Mouse (Mus musculus) heart, embryonic 13.5 days (tissue): ENCODE measurements around the gene Axin1. TPM values are rescaled to one million over a fixed set of nuclear protein-coding genes. Genes with fewer than 3 reads are reported as not detected.
"Not testable (repeated sequence)": the region's sequence is repeated elsewhere in the genome, so short reads cannot be mapped to it uniquely, and the experiment has no call there.

Experiments
- ATAC-seq: fragments of 200-750 bp; cut with Nextera tagmentation; 2 replicates; pipeline ENCODE4 v1.8.0; 2017; ENCODE audit warnings: moderate TSS enrichment; ENCODE audit not compliant: insufficient number of reproducible peaks, low FRiP score, low TSS enrichment; ENCODE audit errors: extremely low read depth
- H3K27ac ChIP-seq: fragments of 300-500 bp; sonication (generic); replicated peaks from 2 replicates; pipeline ENCODE4 v1.5.1; 2015; ENCODE audit warnings: moderate library complexity, mild to moderate bottlenecking, inconsistent platforms
- H3K27me3 ChIP-seq: fragments of 300-500 bp; sonication (generic); replicated peaks from 2 replicates; pipeline ENCODE4 v1.6.1; 2015; ENCODE audit warnings: mild to moderate bottlenecking, inconsistent platforms
- H3K36me3 ChIP-seq: fragments of 300-500 bp; sonication (generic); 2 replicates; pipeline ENCODE4 v1.6.1; 2015; ENCODE audit warnings: mild to moderate bottlenecking, inconsistent platforms
- H3K4me1 ChIP-seq: fragments of 300-500 bp; sonication (generic); 2 replicates; pipeline ENCODE4 v1.6.1; 2015; ENCODE audit warnings: inconsistent platforms
- H3K4me2 ChIP-seq: fragments of 300-500 bp; sonication (generic); 2 replicates; pipeline ENCODE4 v1.6.1; 2015; ENCODE audit warnings: inconsistent platforms, mild to moderate bottlenecking, moderate library complexity
- H3K4me3 ChIP-seq: fragments of 300-500 bp; sonication (generic); 2 replicates; pipeline ENCODE4 v1.5.1; 2015; ENCODE audit warnings: moderate library complexity, mild to moderate bottlenecking, inconsistent platforms
- H3K9ac ChIP-seq: fragments of 300-500 bp; sonication (generic); 2 replicates; pipeline ENCODE4 v1.6.1; 2015; ENCODE audit warnings: inconsistent platforms, mild to moderate bottlenecking, moderate library complexity
- H3K9me3 ChIP-seq: fragments of 300-500 bp; sonication (generic); 2 replicates; pipeline ENCODE4 v1.6.1; 2016; ENCODE audit warnings: inconsistent platforms
- WGBS: fragments of 180-500 bp; shearing (Covaris S2); methylation state at CpG from one replicate; pipeline ENCODE4 v1.1.7; 2015; ENCODE audit warnings: mixed read lengths; 5-methylcytosine and 5-hydroxymethylcytosine counted together
- polyA plus RNA-seq: library from polyadenylated mRNA; unstranded; fragments of >200 nt; fragmentation: Nextera tagmentation; extraction: Ambion mirVana; gene quantifications from 2 replicates; pipeline ENCODE4 v1.2.1, GENCODE M21; 2015

Gene Axin1
- 4.1 and 4.4 TPM in 2 replicates for polyA plus RNA-seq

GRCm38 (mm10) chr17:26138239-26138836, at the start of gene Axin1:
TSS of gene Axin1 (plus strand) at chr17:26138688.
- H3K27ac ChIP-seq: peak within 1 kb of the TSS; percentile 98
- WGBS: under 1% methylated on average over 42 of the region's 42 CpGs
- H3K36me3 ChIP-seq: peaks cover 11% of the 10 kb centered on the region
- H3K4me3 ChIP-seq: peak within 1 kb of the TSS; percentile 96
- peak; percentile 92 for ATAC-seq
- H3K27me3 ChIP-seq: no peaks in the 10 kb centered on the region
- peaks cover 38% of the 10 kb centered on the region for H3K4me1 ChIP-seq
- peak within 1 kb of the TSS; percentile 99 for H3K9ac ChIP-seq
- H3K9me3 ChIP-seq: no peaks in the 10 kb centered on the region
- H3K4me2 ChIP-seq: peak within 1 kb of the TSS; percentile 94

GRCm38 (mm10) chr17:26089905-26090632, 48.4 kb upstream of the Axin1 start, which contains the start of gene Decr2:
TSS of gene Decr2 (minus strand) at chr17:26090337.
- under 1% methylated on average over 32 of the region's 32 CpGs for WGBS
- peak; percentile 69; the same call in 1 of the 2 replicates for ATAC-seq

GRCm38 (mm10) chr17:26094531-26095110, 43.9 kb upstream of the Axin1 start:
- no peak for ATAC-seq
- peak overlapping the region; percentile 37 for H3K27ac ChIP-seq
- peaks cover 20% of the 10 kb centered on the region for H3K36me3 ChIP-seq
- H3K4me1 ChIP-seq: peaks cover 16% of the 10 kb centered on the region
- H3K4me2 ChIP-seq: peak overlapping the region; percentile 80
- H3K9ac ChIP-seq: peak overlapping the region; percentile 81
- WGBS: 29% methylated on average over 9 of the region's 9 CpGs
- H3K27me3 ChIP-seq: no peaks in the 10 kb centered on the region
- no peaks in the 10 kb centered on the region for H3K9me3 ChIP-seq
- H3K4me3 ChIP-seq: peak overlapping the region; percentile 64

More at GRCm38 (mm10) chr17:26089905-26090632, 48.4 kb upstream of the Axin1 start, which contains the start of gene Decr2:
- H3K4me3 ChIP-seq: peak within 1 kb of the TSS; percentile 64
- H3K9ac ChIP-seq: peak within 1 kb of the TSS; percentile 88
- no peaks in the 10 kb centered on the region for H3K27me3 ChIP-seq
- peaks cover 35% of the 10 kb centered on the region for H3K36me3 ChIP-seq
- H3K9me3 ChIP-seq: no peaks in the 10 kb centered on the region
- peak within 1 kb of the TSS; percentile 81 for H3K27ac ChIP-seq
- peaks cover 20% of the 10 kb centered on the region for H3K4me1 ChIP-seq
- H3K4me2 ChIP-seq: peak within 1 kb of the TSS; percentile 89

GRCm38 (mm10) chr17:26095121-26095740, 43.3 kb upstream of the Axin1 start, which contains the start of gene Nme4:
TSS of gene Nme4 (minus strand) at chr17:26095602.
- Histone ChIP-seq H3K4me2 (peak within 1 kb of the TSS; percentile 80), H3K36me3 (peaks cover 20% of the 10 kb centered on the region), H3K27ac (peak within 1 kb of the TSS; percentile 37), H3K4me3 (peak within 1 kb of the TSS; percentile 64), H3K9ac (peak within 1 kb of the TSS; percentile 81), H3K4me1 (peaks cover 13% of the 10 kb centered on the region), H3K27me3 (no peaks in the 10 kb centered on the region), H3K9me3 (no peaks in the 10 kb centered on the region)
- ATAC-seq: 0 out of 2 replicates have a peak, but pooled peaks have one; percentile 47
- WGBS: 2% methylated on average over 47 of the region's 47 CpGs

- no peak overlapping the region for H3K4me2 ChIP-seq
- no peak overlapping the region for H3K4me3 ChIP-seq
- WGBS: 78% methylated on average over 7 of the region's 7 CpGs
- H3K4me1 ChIP-seq: peaks cover 13% of the 10 kb centered on the region
- no peaks in the 10 kb centered on the region for H3K27me3 ChIP-seq
- no peak for ATAC-seq
- H3K9ac ChIP-seq: no peak overlapping the region
- no peaks in the 10 kb centered on the region for H3K9me3 ChIP-seq
- H3K27ac ChIP-seq: no peak overlapping the region
- H3K36me3 ChIP-seq: peaks cover 4% of the 10 kb centered on the region; the same call in 1 of the 2 replicates
Observed at GRCm38 (mm10) chr17:26098461-26098860, 40.0 kb upstream of the Axin1 start.

GRCm38 (mm10) chr17:26099316-26099715, 39.2 kb upstream of the Axin1 start:
- ATAC-seq, H3K27ac ChIP-seq, H3K9ac ChIP-seq, H3K4me3 ChIP-seq, H3K4me2 ChIP-seq, H3K36me3 ChIP-seq, H3K27me3 ChIP-seq, H3K9me3 ChIP-seq: not testable (repeated sequence)
- H3K4me1 ChIP-seq: peaks cover 11% of the 10 kb centered on the region
- 67% methylated on average over 3 of the region's 3 CpGs for WGBS

- Histone ChIP-seq H3K36me3 (no peaks in the 10 kb centered on the region), H3K27ac (no peak overlapping the region), H3K4me3 (no peak overlapping the region), H3K9ac (no peak overlapping the region), H3K27me3 (no peaks in the 10 kb centered on the region), H3K4me1 (peaks cover 4% of the 10 kb centered on the region; the same call in 1 of the 2 replicates), H3K4me2 (no peak overlapping the region), H3K9me3 (no peaks in the 10 kb centered on the region)
- ATAC-seq: no peak
- 33% methylated on average over 2 of the region's 2 CpGs for WGBS
Observed at GRCm38 (mm10) chr17:26100166-26100565, 38.3 kb upstream of the Axin1 start.

GRCm38 (mm10) chr17:26101478-26101877, 37.0 kb upstream of the Axin1 start:
- Histone ChIP-seq H3K27me3 (no peaks in the 10 kb centered on the region), H3K4me1 (no peaks in the 10 kb centered on the region), H3K27ac (no peak overlapping the region), H3K4me3 (no peak overlapping the region), H3K9me3 (no peaks in the 10 kb centered on the region), H3K9ac (no peak overlapping the region), H3K36me3 (no peaks in the 10 kb centered on the region), H3K4me2 (no peak overlapping the region)
- WGBS: 56% methylated on average over 4 of the region's 4 CpGs
- ATAC-seq: no peak

- WGBS: 37% methylated on average over 4 of the region's 4 CpGs
- H3K4me3 ChIP-seq: no peak overlapping the region
- H3K9me3 ChIP-seq: no peaks in the 10 kb centered on the region
- H3K4me1 ChIP-seq: no peaks in the 10 kb centered on the region
- H3K9ac ChIP-seq: no peak overlapping the region
- H3K36me3 ChIP-seq: no peaks in the 10 kb centered on the region
- H3K27me3 ChIP-seq: peaks cover 17% of the 10 kb centered on the region
- H3K4me2 ChIP-seq: no peak overlapping the region
- ATAC-seq: no peak
- no peak overlapping the region for H3K27ac ChIP-seq
Observed at GRCm38 (mm10) chr17:26105619-26106018, 32.9 kb upstream of the Axin1 start.

GRCm38 (mm10) chr17:26110156-26110555, 28.3 kb upstream of the Axin1 start:
- H3K27ac ChIP-seq: no peak overlapping the region
- no peak overlapping the region for H3K9ac ChIP-seq
- no peak overlapping the region for H3K4me3 ChIP-seq
- H3K4me2 ChIP-seq: no peak overlapping the region
- 36% methylated on average over 4 of the region's 4 CpGs for WGBS
- peaks cover 13% of the 10 kb centered on the region for H3K4me1 ChIP-seq
- H3K9me3 ChIP-seq: no peaks in the 10 kb centered on the region
- no peaks in the 10 kb centered on the region for H3K36me3 ChIP-seq
- H3K27me3 ChIP-seq: peaks cover 62% of the 10 kb centered on the region
- no peak for ATAC-seq

- Histone ChIP-seq H3K36me3 (no peaks in the 10 kb centered on the region), H3K9me3 (no peaks in the 10 kb centered on the region), H3K4me3 (no peak overlapping the region), H3K27ac (no peak overlapping the region), H3K4me1 (peaks cover 13% of the 10 kb centered on the region), H3K27me3 (peaks cover 71% of the 10 kb centered on the region), H3K4me2 (no peak overlapping the region), H3K9ac (no peak overlapping the region; the same call in 1 of the 2 replicates)
- no peak for ATAC-seq
- WGBS: 3% methylated on average over 4 of the region's 4 CpGs
Observed at GRCm38 (mm10) chr17:26111024-26111423, 27.5 kb upstream of the Axin1 start.
